Mouse (Mus musculus): ENCODE data around the gene Lrrc10. TPM values are rescaled to one million over a fixed set of nuclear protein-coding genes. Genes with fewer than 3 reads are reported as not detected.

Lrrc10 gene
- polyA plus RNA-seq (2014; fragmentation: Nextera tagmentation; extraction: Ambion mirVana): not detected in 2 replicates

GRCm38 (mm10) chr10:117045175-117046056, at the start of gene Lrrc10:
Lrrc10 (plus strand) TSS chr10:117045341.
- H3K9me3 ChIP-seq (ENCODE audit: control insufficient read depth, low read length): no peaks in the 10 kb centered on the region
- H3K9ac ChIP-seq (ENCODE audit: low read length): no peak within 1 kb of the TSS
- H3K27me3 ChIP-seq (ENCODE audit: control insufficient read depth, insufficient read depth, low read length): no peaks in the 10 kb centered on the region
- 37% methylated on average over 40 of the region's 40 CpGs for WGBS
- H3K27ac ChIP-seq (ENCODE audit: low read depth, low read length): no peak within 1 kb of the TSS
- no peak within 1 kb of the TSS for H3K4me3 ChIP-seq (ENCODE audit: low read depth, low read length)
- H3K36me3 ChIP-seq (ENCODE audit: control insufficient read depth, insufficient read depth, low read length): no peaks in the 10 kb centered on the region
- no peaks in the 10 kb centered on the region for H3K4me1 ChIP-seq (ENCODE audit: control insufficient read depth, insufficient read depth, low read length)
- DNase-seq (ENCODE audit: low spot score) (peak; percentile 39), ATAC-seq (ENCODE audit: insufficient read depth, low FRiP score, low TSS enrichment) (no peak)
- H3K4me2 ChIP-seq (ENCODE audit: low read depth): peak within 1 kb of the TSS; percentile 27

- H3K27me3 ChIP-seq (ENCODE audit: control insufficient read depth, insufficient read depth, low read length): no peaks in the 10 kb centered on the region
Observed at GRCm38 (mm10) chr10:116995584-116996235, 49.4 kb upstream of the Lrrc10 start.

DNA sequence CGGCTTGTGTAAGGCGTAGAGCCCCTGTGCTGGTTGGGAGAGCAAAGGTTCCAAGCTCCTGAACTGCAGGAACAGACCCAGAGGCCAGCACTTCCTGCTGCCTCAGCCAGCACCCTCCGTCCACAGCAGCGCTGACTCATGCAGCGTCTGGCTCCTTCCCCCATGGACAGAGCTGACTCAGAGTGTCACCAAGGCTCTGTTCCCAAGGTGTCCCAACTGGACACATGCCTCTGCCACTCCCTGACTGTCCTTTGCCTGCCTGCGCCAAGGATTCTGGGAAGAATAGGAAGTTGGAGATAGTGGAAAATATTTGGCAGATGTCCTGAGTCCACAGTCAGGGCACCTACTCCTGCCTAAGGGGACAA, 48.9 kb upstream of the Lrrc10 start:
- no peak for ATAC-seq (ENCODE audit: insufficient read depth, low FRiP score, low TSS enrichment)
- no peak overlapping the region for H3K9ac ChIP-seq (ENCODE audit: low read length)
- no peak overlapping the region for H3K27ac ChIP-seq (ENCODE audit: low read depth, low read length)
- H3K36me3 ChIP-seq (ENCODE audit: control insufficient read depth, insufficient read depth, low read length): no peaks in the 10 kb centered on the region
- H3K27me3 ChIP-seq (ENCODE audit: control insufficient read depth, insufficient read depth, low read length): no peaks in the 10 kb centered on the region
- H3K4me1 ChIP-seq (ENCODE audit: control insufficient read depth, insufficient read depth, low read length): no peaks in the 10 kb centered on the region
- no peak overlapping the region for H3K4me3 ChIP-seq (ENCODE audit: low read depth, low read length)
- H3K9me3 ChIP-seq (ENCODE audit: control insufficient read depth, low read length): no peaks in the 10 kb centered on the region
- no peak for DNase-seq (ENCODE audit: low spot score)
- H3K4me2 ChIP-seq (ENCODE audit: low read depth): no peak overlapping the region
- 70% methylated on average over 6 of the region's 6 CpGs for WGBS

More at GRCm38 (mm10) chr10:116995584-116996235, 49.4 kb upstream of the Lrrc10 start:
- Histone ChIP-seq H3K36me3 (ENCODE audit: control insufficient read depth, insufficient read depth, low read length) (no peaks in the 10 kb centered on the region), H3K9ac (ENCODE audit: low read length) (no peak overlapping the region), H3K4me2 (ENCODE audit: low read depth) (no peak overlapping the region), H3K27ac (ENCODE audit: low read depth, low read length) (no peak overlapping the region), H3K4me3 (ENCODE audit: low read depth, low read length) (no peak overlapping the region), H3K9me3 (ENCODE audit: control insufficient read depth, low read length) (no peaks in the 10 kb centered on the region), H3K4me1 (ENCODE audit: control insufficient read depth, insufficient read depth, low read length) (no peaks in the 10 kb centered on the region)
- no peak for ATAC-seq (ENCODE audit: insufficient read depth, low FRiP score, low TSS enrichment)
- 74% methylated on average over 6 of the region's 6 CpGs for WGBS
- no peak for DNase-seq (ENCODE audit: low spot score)

- no peaks in the 10 kb centered on the region for H3K36me3 ChIP-seq (ENCODE audit: control insufficient read depth, insufficient read depth, low read length)
- 88% methylated on average over 17 of the region's 17 CpGs for WGBS
- no peak for DNase-seq (ENCODE audit: low spot score)
Observed at GRCm38 (mm10) chr10:116998716-116999455, 46.3 kb upstream of the Lrrc10 start.

DNA sequence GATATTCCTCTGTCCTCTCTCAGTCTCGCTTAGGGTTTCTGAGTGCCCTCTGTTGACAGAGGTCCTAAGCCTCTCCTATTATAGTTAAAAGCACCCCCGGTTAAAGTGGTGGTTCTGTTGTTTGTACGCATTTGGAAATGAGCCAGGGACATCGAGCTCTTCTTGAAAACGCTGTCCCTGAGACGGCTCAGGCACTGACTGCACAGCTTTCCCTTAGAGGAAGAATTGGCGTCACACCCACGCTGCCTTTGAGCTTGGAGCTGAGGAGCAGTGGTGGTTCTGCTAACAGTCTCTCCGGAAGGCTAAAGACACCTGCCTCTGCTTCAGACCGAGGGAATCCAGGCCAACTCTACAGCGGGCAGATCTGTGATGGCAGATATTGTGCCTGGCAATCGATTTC, 44.2 kb upstream of the Lrrc10 start:
- ATAC-seq (ENCODE audit: insufficient read depth, low FRiP score, low TSS enrichment): no peak
- no peak overlapping the region for H3K9ac ChIP-seq (ENCODE audit: low read length)
- no peaks in the 10 kb centered on the region for H3K4me1 ChIP-seq (ENCODE audit: control insufficient read depth, insufficient read depth, low read length)
- no peak overlapping the region for H3K4me2 ChIP-seq (ENCODE audit: low read depth)
- no peak overlapping the region for H3K4me3 ChIP-seq (ENCODE audit: low read depth, low read length)
- no peak overlapping the region for H3K27ac ChIP-seq (ENCODE audit: low read depth, low read length)
- H3K36me3 ChIP-seq (ENCODE audit: control insufficient read depth, insufficient read depth, low read length): no peaks in the 10 kb centered on the region
- DNase-seq (ENCODE audit: low spot score): no peak
- H3K27me3 ChIP-seq (ENCODE audit: control insufficient read depth, insufficient read depth, low read length): no peaks in the 10 kb centered on the region
- WGBS: 83% methylated on average over 12 of the region's 12 CpGs
- no peaks in the 10 kb centered on the region for H3K9me3 ChIP-seq (ENCODE audit: control insufficient read depth, low read length)

More at GRCm38 (mm10) chr10:116998716-116999455, 46.3 kb upstream of the Lrrc10 start:
- H3K27me3 ChIP-seq (ENCODE audit: control insufficient read depth, insufficient read depth, low read length): no peaks in the 10 kb centered on the region
- no peak overlapping the region for H3K4me2 ChIP-seq (ENCODE audit: low read depth)
- no peak overlapping the region for H3K9ac ChIP-seq (ENCODE audit: low read length)
- no peak overlapping the region for H3K27ac ChIP-seq (ENCODE audit: low read depth, low read length)
- H3K4me3 ChIP-seq (ENCODE audit: low read depth, low read length): no peak overlapping the region
- ATAC-seq (ENCODE audit: insufficient read depth, low FRiP score, low TSS enrichment): no peak
- H3K4me1 ChIP-seq (ENCODE audit: control insufficient read depth, insufficient read depth, low read length): no peaks in the 10 kb centered on the region
- H3K9me3 ChIP-seq (ENCODE audit: control insufficient read depth, low read length): no peaks in the 10 kb centered on the region

DNA sequence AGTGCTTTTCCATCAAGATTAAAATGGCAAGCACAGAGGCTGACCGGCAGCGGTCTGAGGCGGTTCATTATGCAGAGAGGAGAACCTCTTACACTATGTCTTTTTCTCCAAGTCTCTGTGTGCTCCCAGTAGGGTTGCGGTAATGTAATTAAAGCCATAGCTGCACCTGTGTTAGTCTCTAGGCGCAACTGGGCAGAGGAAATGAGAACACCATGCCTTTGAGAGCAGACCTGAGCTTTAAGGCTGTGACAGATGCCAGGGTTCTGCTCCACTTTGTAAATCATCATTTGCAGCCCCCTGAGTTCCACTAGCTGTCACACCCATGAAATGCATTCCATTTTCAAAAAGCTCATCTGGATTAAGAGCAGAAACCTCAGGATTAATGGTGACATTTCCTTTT, 40.4 kb upstream of the Lrrc10 start:
- H3K36me3 ChIP-seq (ENCODE audit: control insufficient read depth, insufficient read depth, low read length): no peaks in the 10 kb centered on the region
- no peak overlapping the region for H3K4me2 ChIP-seq (ENCODE audit: low read depth)
- H3K9me3 ChIP-seq (ENCODE audit: control insufficient read depth, low read length): no peaks in the 10 kb centered on the region
- WGBS: 71% methylated on average over 5 of the region's 5 CpGs
- no peak overlapping the region for H3K4me3 ChIP-seq (ENCODE audit: low read depth, low read length)
- no peak overlapping the region for H3K27ac ChIP-seq (ENCODE audit: low read depth, low read length)
- no peak for ATAC-seq (ENCODE audit: insufficient read depth, low FRiP score, low TSS enrichment)
- H3K4me1 ChIP-seq (ENCODE audit: control insufficient read depth, insufficient read depth, low read length): no peaks in the 10 kb centered on the region
- no peak overlapping the region for H3K9ac ChIP-seq (ENCODE audit: low read length)
- no peak for DNase-seq (ENCODE audit: low spot score)
- no peaks in the 10 kb centered on the region for H3K27me3 ChIP-seq (ENCODE audit: control insufficient read depth, insufficient read depth, low read length)

- ATAC-seq (ENCODE audit: insufficient read depth, low FRiP score, low TSS enrichment): no peak
Observed at GRCm38 (mm10) chr10:117005707-117006464, 39.3 kb upstream of the Lrrc10 start.

DNA sequence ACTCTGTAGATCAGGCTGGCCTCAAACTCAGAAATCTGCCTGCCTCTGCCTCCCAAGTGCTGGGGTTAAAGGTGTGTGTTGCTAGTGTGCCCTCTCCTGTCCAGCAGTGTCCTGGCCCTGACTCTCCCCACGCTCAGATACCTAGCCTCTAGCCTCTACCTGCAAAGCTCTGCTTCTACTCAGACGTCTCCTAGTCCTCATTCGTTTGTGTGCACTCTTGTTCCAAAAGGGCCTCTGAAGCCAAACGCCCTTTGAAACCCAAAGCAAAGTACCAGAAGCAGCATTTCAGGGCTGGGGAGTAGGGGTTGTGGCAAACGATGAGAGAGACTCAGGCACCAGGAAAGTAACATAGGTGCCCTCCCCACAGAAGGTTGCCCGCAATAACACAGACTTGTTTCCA, 35.5 kb upstream of the Lrrc10 start:
- ATAC-seq (ENCODE audit: insufficient read depth, low FRiP score, low TSS enrichment) (no peak), DNase-seq (ENCODE audit: low spot score) (no peak)
- Histone ChIP-seq H3K4me3 (ENCODE audit: low read depth, low read length) (no peak overlapping the region), H3K4me1 (ENCODE audit: control insufficient read depth, insufficient read depth, low read length) (no peaks in the 10 kb centered on the region), H3K27me3 (ENCODE audit: control insufficient read depth, insufficient read depth, low read length) (no peaks in the 10 kb centered on the region), H3K4me2 (ENCODE audit: low read depth) (no peak overlapping the region), H3K9me3 (ENCODE audit: control insufficient read depth, low read length) (no peaks in the 10 kb centered on the region), H3K36me3 (ENCODE audit: control insufficient read depth, insufficient read depth, low read length) (no peaks in the 10 kb centered on the region), H3K27ac (ENCODE audit: low read depth, low read length) (no peak overlapping the region), H3K9ac (ENCODE audit: low read length) (no peak overlapping the region)
- WGBS: 86% methylated on average over 6 of the region's 6 CpGs

More at GRCm38 (mm10) chr10:117005707-117006464, 39.3 kb upstream of the Lrrc10 start:
- no peaks in the 10 kb centered on the region for H3K27me3 ChIP-seq (ENCODE audit: control insufficient read depth, insufficient read depth, low read length)
- H3K4me1 ChIP-seq (ENCODE audit: control insufficient read depth, insufficient read depth, low read length): no peaks in the 10 kb centered on the region
- H3K9me3 ChIP-seq (ENCODE audit: control insufficient read depth, low read length): no peaks in the 10 kb centered on the region
- no peak overlapping the region for H3K27ac ChIP-seq (ENCODE audit: low read depth, low read length)
- no peaks in the 10 kb centered on the region for H3K36me3 ChIP-seq (ENCODE audit: control insufficient read depth, insufficient read depth, low read length)
- no peak overlapping the region for H3K4me2 ChIP-seq (ENCODE audit: low read depth)
- 72% methylated on average over 12 of the region's 12 CpGs for WGBS
- no peak for DNase-seq (ENCODE audit: low spot score)
- no peak overlapping the region for H3K9ac ChIP-seq (ENCODE audit: low read length)
- H3K4me3 ChIP-seq (ENCODE audit: low read depth, low read length): no peak overlapping the region

All from neural tube, embryonic 11.5 days (tissue).